Mouse (Mus musculus): ENCODE data around the gene Erp27.
"Not testable (repeated sequence)": the region's sequence is repeated elsewhere in the genome, so short reads cannot be mapped to it uniquely, and the experiment has no call there.

The Erp27 gene

GRCm38 (mm10) chr6:136906937-136907293, 15.1 kb downstream of the Erp27 start:
- DNase-seq (ENCODE audit: low spot score in 2 of 2): no peak

- DNase-seq (ENCODE audit: low spot score in 2 of 2): no peak
Measured at GRCm38 (mm10) chr6:136906283-136906936, 15.6 kb downstream of the Erp27 start.

- DNase-seq (ENCODE audit: low spot score in 2 of 2): no peak
Measured at GRCm38 (mm10) chr6:136903885-136904470, 18.0 kb downstream of the Erp27 start.

DNA sequence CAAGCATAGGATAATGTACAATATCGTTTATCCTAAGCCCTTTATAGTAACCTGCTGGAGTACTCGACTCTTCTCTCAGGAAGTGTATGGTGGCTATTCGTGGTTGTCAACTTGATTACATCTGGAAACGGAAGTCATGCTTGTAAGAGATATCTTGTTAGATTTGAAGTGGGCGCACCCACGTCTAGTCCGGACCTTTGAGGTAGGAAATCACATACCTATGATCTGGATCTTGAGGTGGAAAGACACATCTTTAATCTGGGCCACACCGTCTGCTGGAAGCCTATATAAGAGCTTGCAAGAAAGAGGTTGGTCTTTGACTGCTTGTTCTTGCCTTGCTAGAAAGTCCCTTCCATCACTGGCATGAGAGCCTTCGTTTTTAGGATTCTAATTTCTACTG, 19.5 kb downstream of the Erp27 start:
- no peak for DNase-seq (ENCODE audit: low spot score in 2 of 2)

DNA sequence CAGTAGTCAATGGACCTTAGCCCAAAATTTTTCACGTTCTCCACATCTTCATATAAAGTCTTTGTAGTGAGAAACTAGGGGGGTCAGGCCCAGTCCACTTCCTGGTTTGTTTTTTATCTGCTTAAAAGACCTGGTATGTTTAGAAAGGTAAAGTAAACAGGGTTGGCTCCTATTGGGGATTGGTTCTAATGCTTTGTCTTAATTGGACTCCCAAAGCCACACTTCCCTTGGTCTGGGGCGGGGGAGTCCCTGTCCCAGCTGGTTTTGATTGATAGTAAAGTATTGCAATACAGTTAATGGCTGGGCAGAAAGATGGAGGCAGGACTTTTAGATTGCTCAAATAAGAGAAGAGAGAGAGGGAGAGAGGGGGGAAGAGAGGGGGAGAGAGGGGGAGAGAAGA, 21.0 kb downstream of the Erp27 start:
- no peak for DNase-seq (ENCODE audit: low spot score in 2 of 2)

- DNase-seq (ENCODE audit: low spot score in 2 of 2): no peak
Measured at GRCm38 (mm10) chr6:136900369-136901009, 21.5 kb downstream of the Erp27 start.

DNA sequence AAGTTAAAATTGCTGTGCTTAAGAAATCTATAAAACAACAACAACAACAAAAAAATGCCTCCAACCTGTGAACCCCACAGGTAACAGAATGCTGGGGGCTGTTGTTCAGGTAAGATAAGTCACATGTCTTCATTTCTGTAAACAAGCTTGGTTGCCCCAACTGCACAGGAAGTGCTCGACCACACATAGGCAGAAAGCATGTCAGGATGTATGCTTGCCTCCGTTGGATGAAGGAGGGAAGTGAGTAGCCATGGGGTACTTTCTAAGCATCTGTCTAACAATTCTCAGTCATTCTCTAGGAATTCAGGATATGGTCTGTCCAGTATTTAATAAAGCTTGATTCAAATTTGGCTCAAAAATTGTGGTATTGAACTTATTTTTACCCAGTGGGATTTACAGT, 23.0 kb downstream of the Erp27 start:
- DNase-seq (ENCODE audit: low spot score in 2 of 2): no peak

- DNase-seq (ENCODE audit: low spot score in 2 of 2): no peak
Measured at GRCm38 (mm10) chr6:136898222-136898621, 23.8 kb downstream of the Erp27 start.

DNA sequence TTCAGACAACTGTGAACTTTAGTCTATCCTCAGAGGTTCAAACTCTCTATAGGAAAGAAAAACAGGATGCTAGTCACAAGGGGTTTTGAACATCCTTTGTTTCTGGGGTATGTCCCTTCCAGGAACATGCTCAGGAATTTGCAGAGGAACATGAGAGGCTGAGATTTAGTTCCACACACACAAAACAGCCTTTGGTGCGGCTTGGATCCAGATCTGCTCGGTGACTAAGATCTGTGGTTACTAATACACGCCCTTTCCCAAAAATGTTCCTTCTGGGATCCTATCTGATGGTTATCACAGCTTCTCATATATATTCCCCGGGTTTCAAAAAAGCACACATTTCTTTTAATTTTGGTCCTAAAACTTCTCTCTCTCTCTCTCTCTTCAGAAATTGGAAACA, 24.2 kb downstream of the Erp27 start:
- DNase-seq (ENCODE audit: low spot score in 2 of 2): no peak

DNA sequence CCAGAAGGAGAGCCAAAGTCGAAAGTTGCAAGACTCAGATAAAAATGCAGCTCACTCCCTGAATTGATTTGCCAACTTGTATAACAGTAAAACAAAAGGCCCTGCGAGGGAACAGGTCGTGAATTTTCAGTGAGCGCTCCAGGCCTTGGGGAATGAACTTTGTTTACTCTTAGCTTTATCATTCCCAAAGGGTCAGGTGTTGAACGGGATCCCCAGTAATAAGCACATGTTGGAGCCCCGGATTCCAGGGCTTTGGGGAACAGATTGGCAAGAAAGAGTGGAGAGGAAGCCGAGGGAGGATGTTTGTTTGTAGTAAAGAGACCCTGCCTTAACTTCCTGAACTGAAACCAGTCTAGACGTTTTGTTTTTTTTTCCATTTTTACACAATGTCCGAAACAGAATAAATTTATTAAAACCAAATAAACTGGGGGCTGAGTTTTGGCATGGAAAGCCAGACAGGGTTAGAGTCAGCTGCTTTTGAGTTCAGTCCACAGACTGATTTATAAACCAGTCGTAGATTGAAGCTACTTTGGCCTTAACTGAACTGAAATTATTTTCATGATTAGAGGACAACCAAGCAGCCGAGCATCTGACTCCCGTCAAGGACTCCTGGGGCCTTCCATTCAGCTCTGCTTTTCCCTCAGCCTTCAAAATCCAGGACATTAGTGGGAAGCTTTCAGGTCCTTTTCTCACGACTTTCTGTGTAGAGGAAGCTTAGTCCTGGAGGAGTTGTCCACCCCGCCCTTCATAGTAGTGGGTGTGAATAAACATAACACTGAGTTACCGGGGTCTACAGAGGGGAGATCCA, 27.2 kb downstream of the Erp27 start:
- no peak for DNase-seq (ENCODE audit: low spot score in 2 of 2)

DNA sequence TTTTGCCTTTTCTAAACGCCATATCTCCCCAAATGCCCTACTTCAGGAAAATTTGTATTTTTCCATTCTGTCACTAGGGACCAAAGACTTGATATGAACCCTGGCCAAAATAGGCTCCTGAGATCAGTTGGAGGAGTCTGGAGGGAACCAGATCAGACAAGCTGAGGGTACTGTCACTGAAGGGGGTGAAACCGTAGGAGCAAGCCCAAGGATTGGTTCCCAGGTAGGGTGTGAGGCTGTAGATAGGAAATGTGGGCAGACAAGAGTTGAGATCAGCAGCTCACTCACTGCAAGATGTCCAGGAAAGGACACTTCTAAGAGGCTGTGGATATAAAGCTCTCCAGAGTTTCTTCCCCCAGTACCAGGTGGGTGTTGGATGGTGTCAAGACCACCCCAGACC, 30.0 kb downstream of the Erp27 start:
- DNase-seq (ENCODE audit: low spot score in 2 of 2): no peak

- no peak for DNase-seq (ENCODE audit: low spot score in 2 of 2)
Measured at GRCm38 (mm10) chr6:136889554-136889953, 32.4 kb downstream of the Erp27 start.

DNA sequence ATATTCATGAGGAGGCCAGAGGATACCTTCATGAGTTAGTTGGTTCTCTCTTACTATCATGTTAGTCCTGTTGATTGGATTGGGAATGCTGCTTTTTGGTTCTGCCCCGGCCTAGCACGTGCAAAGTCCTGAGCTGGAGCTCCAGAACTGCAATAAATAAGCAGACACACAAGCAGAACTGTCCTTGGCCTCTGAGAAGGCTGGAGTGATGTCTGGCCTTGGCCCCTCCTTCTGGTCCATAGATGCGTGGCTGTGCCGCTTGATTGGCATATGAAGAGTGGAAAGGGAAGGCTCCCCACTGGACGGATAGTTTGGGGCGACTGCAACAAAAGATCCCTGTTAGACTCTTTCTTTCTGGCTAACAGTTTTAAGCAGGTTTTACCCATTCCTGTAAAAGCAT, 32.9 kb downstream of the Erp27 start:
- DNase-seq (ENCODE audit: low spot score in 2 of 2): no peak

- no peak for DNase-seq (ENCODE audit: low spot score in 2 of 2)
Measured at GRCm38 (mm10) chr6:136887854-136888253, 34.1 kb downstream of the Erp27 start.

GRCm38 (mm10) chr6:136884766-136885165, 37.2 kb downstream of the Erp27 start:
- DNase-seq (ENCODE audit: low spot score in 2 of 2): not testable (repeated sequence)

GRCm38 (mm10) chr6:136883961-136884360, 38.0 kb downstream of the Erp27 start:
- DNase-seq (ENCODE audit: low spot score in 2 of 2): no peak

GRCm38 (mm10) chr6:136883431-136883915, 38.5 kb downstream of the Erp27 start:
- DNase-seq (ENCODE audit: low spot score in 2 of 2): no peak

DNA sequence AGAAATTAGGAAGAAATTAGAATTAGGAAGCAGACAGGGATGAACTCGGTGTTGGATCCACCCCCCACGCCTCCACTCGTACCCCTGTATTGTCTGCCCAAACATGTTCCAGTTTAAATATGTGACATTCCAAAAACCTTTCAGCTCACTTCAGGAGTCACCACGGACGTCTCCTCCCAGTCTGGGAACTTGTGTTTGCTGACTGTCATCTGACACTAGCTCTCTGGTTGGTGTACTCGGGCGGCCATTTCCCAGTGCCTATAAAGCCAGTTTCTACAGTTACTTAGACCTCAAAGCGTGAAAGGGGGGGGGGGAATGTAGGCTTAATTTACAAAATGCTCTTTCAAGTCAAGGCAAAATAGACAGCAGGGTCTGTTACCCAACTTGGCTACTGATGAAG, 40.3 kb downstream of the Erp27 start:
- DNase-seq (ENCODE audit: low spot score in 2 of 2): no peak

DNA sequence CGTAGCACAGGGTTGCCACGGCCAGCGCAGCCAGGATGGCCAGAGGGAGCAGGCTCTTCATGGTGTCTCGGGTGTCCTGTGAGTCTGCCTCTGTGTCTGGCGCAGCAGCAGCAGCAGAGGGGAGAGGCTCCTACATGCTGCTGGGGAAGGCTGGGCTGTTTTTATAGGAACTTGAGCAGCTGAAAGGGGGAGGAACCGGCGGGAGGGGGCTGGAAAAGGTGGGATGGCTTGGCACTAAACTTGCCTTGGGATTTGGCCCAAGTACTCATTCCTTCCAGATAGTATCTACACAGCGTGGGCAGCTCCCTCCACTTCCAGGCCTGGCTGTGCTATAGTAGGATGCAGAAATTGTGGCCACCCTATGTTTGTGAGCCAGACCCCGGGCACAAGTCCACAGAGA, 46.3 kb downstream of the Erp27 start, which contains the start of gene Mgp:
TSS of gene Mgp (minus strand) at position 154 of the 400 bp plus-strand sequence.
- peak in 1 of 2 experiments; percentile 26 for DNase-seq (ENCODE audit: low spot score in 2 of 2)

- no peak for DNase-seq (ENCODE audit: low spot score in 2 of 2)
Measured at GRCm38 (mm10) chr6:136874599-136874998, 47.4 kb downstream of the Erp27 start.

GRCm38 (mm10) chr6:136868921-136869320, 53.1 kb downstream of the Erp27 start:
- DNase-seq (ENCODE audit: low spot score in 2 of 2): no peak

GRCm38 (mm10) chr6:136866150-136866549, 55.8 kb downstream of the Erp27 start:
- no peak for DNase-seq (ENCODE audit: low spot score in 2 of 2)

Measured in frontal cortex, postnatal 10 days (tissue).